Mouse (Mus musculus) C2C12 (cell line): ENCODE data around the gene Map3k11. TPM values are rescaled to one million over a fixed set of nuclear protein-coding genes. Genes with fewer than 3 reads are reported as not detected.

Experiments used
- H3K27me3 ChIP-seq: one replicate; pipeline ENCODE4 v1.6.1; 2011; ENCODE audit not compliant: control insufficient read depth, insufficient read depth, insufficient read length
- H3K36me3 ChIP-seq: one replicate; pipeline ENCODE4 v1.6.1; 2011; ENCODE audit not compliant: control insufficient read depth, insufficient read depth
- H3K4me3 ChIP-seq: one replicate; pipeline ENCODE4 v1.5.1; 2011; ENCODE audit warnings: mild to moderate bottlenecking, control low read depth; ENCODE audit not compliant: poor library complexity, insufficient read depth, severe bottlenecking
- H3K79me2 ChIP-seq: one replicate; pipeline ENCODE4 v1.6.1; 2011; ENCODE audit not compliant: control insufficient read depth, insufficient read depth
- H3K79me3 ChIP-seq: one replicate; pipeline ENCODE4 v1.6.1; 2011; ENCODE audit warnings: low read depth, control low read depth
- H3ac ChIP-seq: one replicate; pipeline ENCODE3; 2011; ENCODE audit warnings: low read depth; ENCODE audit not compliant: control insufficient read depth, insufficient read length
- CEBPB ChIP-seq: IDR thresholded peaks from one replicate; pipeline ENCODE4 v1.6.1; 2011; ENCODE audit warnings: low read depth, mild to moderate bottlenecking, control low read depth, moderate library complexity
- CTCF ChIP-seq: IDR thresholded peaks from one replicate; pipeline ENCODE4 v1.5.1; 2011; ENCODE audit not compliant: control insufficient read depth, insufficient read depth, insufficient read length
- FOSL1 ChIP-seq: IDR thresholded peaks from one replicate; pipeline ENCODE4 v1.8.0; 2011; ENCODE audit warnings: mild to moderate bottlenecking, low read length; ENCODE audit not compliant: poor library complexity, insufficient read depth, severe bottlenecking
- MAX ChIP-seq: IDR thresholded peaks from one replicate; pipeline ENCODE4 v1.6.1; 2011; ENCODE audit warnings: mild to moderate bottlenecking, control low read depth
- MYOD1 ChIP-seq: IDR thresholded peaks from one replicate; pipeline ENCODE4 v1.6.1; 2011; ENCODE audit warnings: low read depth; ENCODE audit not compliant: control insufficient read depth, insufficient read length
- MYOG ChIP-seq: IDR thresholded peaks from one replicate; pipeline ENCODE4 v1.6.1; 2011; ENCODE audit not compliant: control insufficient read depth, insufficient read length; ENCODE audit errors: extremely low read depth
- USF1 ChIP-seq: IDR thresholded peaks from one replicate; pipeline ENCODE4 v1.6.1; 2011; ENCODE audit warnings: low read depth, mild to moderate bottlenecking, control low read depth, moderate library complexity
- polyA plus RNA-seq: library from polyadenylated mRNA; unstranded; fragments of >200 nt; fragmentation: generic; extraction: Trizol; gene quantifications from one replicate; pipeline ENCODE4 v1.2.1, GENCODE M21; 2012; ENCODE audit warnings: missing spikeins

Gene Map3k11
- polyA plus RNA-seq, 1 experiment = 24.2 TPM

DNA sequence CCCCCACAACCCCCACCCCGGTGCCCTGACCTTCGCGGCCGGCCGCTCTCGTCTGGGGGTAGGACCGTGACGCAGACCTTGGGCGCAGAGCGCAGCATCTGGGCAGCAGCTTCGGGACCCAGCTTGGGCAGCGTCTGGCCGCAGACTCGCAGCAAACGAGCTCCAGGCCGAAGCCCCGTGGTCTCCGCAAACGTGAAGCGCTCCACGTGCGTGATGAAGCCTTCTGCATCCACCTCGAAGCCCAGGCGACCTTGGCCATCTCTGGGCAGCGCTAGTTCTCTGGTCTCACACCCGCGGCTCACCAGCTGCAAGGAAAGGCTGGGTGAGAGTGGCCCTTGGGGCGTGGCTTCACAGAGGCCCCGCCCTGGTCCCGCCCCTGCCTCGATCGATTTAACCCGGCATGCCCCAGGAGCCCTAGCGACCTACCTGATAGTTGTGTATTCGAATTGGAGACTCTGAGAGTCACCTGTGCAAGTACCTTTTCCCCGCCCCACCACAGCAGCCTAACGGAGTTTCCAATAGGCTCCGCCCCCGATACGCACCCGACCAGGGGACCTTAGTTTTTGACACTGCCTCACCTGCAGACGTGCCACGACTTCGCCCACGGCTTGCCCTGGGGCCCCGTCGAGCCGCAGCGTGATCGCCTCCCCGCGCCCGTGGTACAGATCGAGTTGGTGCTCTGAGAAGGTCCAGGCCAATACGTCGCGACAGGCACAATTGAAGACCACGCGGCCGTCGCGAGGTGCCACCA, 34.4 kb upstream of the Map3k11 start:
- no peaks in the 10 kb centered on the region for H3K27me3 ChIP-seq
- H3K79me3 ChIP-seq = no peaks in the 10 kb centered on the region
- no peak for TF ChIP-seq MYOG
- no peak for TF ChIP-seq FOSL1
- H3K36me3 ChIP-seq = peaks cover 28% of the 10 kb centered on the region
- H3ac ChIP-seq = no peak overlapping the region
- H3K4me3 ChIP-seq = no peak overlapping the region
- no peaks in the 10 kb centered on the region for H3K79me2 ChIP-seq

DNA sequence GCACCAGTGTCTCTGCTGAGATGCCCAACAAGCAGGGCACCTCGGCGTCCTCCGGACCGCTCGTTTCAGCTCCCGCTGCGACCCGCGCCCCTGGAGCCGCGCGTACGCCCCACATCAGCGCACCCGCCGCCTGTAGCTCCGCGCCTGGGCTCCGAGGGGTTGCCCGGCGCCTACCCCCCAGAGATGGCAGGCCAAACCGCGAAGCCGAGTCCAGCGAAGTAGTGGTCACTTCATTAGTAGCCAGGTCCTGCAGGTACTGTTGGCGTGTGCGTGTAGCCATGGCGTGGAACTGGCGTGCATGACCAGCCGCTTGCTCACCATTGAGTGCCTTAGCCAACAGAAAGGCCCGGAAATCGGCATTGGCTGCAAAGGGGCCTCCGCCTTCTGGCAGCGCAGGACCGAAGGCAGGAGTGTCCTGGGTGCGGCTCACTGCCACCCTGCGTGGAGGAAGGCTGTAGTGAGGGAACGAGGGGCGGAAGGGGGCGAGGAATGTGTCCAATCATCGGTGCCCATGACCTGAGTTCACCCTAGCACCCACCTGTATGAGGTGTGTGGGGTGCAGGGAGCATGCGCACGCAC, 33.7 kb upstream of the Map3k11 start:
- Histone ChIP-seq H3K79me2 (no peaks in the 10 kb centered on the region), H3K27me3 (no peaks in the 10 kb centered on the region), H3K4me3 (no peak overlapping the region), H3ac (no peak overlapping the region), H3K79me3 (no peaks in the 10 kb centered on the region), H3K36me3 (peaks cover 28% of the 10 kb centered on the region)
- TF ChIP-seq MAX (no peak), MYOD1 (no peak), CTCF (no peak), MYOG (no peak), CEBPB (no peak), FOSL1 (no peak), USF1 (no peak)

DNA sequence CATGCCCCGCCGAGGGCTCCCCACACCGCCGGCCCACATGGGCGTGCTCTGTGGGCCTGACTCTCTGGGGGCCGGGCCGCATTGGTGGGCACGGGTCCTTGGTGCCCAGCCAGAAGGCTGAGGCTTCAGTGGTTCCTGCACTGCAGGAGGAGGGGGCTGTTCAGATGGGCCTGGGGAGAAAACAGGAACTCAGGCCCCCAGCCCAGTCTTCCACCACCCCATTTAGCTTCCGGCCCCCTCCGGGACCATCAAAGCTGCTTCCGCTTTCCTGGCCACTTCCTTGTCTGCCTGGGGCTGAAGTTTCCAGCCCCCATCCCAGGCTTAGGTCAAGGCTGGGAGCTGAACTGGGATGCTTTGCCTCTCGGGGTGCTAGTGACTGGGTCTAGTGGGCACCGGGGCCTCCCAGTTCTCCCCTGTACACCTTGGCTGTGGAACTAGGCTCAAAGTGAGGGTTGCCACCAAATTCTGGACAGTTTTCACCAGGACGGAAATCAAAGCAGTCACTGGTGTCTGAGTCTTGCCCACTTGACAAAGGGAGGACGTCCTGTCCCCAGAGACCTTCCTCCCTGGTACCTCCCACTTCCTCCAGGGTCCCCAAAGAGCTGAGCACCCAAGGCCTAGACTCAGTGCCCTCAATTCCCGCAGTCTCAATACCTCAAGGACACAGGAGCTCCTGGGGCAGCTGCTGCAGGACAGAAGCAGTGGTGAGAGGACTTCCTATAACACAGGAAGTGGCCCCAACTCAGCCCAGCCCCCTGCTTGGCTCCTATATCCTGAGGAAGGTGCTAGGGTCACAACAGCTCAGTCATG, 27.4 kb upstream of the Map3k11 start:
- H3ac ChIP-seq = no peak overlapping the region
- peaks cover 3% of the 10 kb centered on the region for H3K79me3 ChIP-seq
- peaks cover 16% of the 10 kb centered on the region for H3K79me2 ChIP-seq
- H3K36me3 ChIP-seq = peaks cover 21% of the 10 kb centered on the region
- no peak overlapping the region for H3K4me3 ChIP-seq
- TF ChIP-seq CTCF = no peak
- no peak for TF ChIP-seq FOSL1
- no peak for TF ChIP-seq MYOD1
- no peak for TF ChIP-seq MYOG
- no peak for TF ChIP-seq MAX
- no peak for TF ChIP-seq CEBPB
- no peak for TF ChIP-seq USF1
- no peaks in the 10 kb centered on the region for H3K27me3 ChIP-seq

DNA sequence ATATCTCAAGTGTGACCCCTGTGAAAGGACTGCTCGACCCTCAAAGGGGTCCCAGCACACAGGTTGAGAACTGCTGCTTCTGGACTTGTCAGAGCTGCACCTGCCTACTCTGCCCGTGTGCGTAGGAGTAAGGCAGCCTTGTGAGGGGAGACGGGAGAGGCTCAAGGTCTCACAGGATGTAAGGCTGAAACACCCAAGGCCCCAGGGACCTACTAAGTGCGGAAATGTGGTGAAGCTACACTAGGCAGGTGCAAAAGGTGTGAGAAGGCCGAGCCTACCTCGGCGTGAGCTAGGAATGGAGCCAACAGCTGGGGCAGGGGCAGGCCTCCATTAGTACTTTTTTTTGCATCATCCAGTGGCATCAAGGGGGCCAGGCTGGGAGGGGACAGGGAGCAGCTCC, 26.2 kb upstream of the Map3k11 start:
- Histone ChIP-seq H3K79me3 (peaks cover 3% of the 10 kb centered on the region), H3K36me3 (peaks cover 31% of the 10 kb centered on the region), H3K79me2 (peaks cover 16% of the 10 kb centered on the region), H3K27me3 (no peaks in the 10 kb centered on the region), H3ac (peak overlapping the region; percentile 23), H3K4me3 (peak overlapping the region; percentile 43)
- TF ChIP-seq CEBPB (no peak), MYOD1 (no peak), MYOG (no peak), FOSL1 (no peak), USF1 (no peak), CTCF (no peak), MAX (no peak)

DNA sequence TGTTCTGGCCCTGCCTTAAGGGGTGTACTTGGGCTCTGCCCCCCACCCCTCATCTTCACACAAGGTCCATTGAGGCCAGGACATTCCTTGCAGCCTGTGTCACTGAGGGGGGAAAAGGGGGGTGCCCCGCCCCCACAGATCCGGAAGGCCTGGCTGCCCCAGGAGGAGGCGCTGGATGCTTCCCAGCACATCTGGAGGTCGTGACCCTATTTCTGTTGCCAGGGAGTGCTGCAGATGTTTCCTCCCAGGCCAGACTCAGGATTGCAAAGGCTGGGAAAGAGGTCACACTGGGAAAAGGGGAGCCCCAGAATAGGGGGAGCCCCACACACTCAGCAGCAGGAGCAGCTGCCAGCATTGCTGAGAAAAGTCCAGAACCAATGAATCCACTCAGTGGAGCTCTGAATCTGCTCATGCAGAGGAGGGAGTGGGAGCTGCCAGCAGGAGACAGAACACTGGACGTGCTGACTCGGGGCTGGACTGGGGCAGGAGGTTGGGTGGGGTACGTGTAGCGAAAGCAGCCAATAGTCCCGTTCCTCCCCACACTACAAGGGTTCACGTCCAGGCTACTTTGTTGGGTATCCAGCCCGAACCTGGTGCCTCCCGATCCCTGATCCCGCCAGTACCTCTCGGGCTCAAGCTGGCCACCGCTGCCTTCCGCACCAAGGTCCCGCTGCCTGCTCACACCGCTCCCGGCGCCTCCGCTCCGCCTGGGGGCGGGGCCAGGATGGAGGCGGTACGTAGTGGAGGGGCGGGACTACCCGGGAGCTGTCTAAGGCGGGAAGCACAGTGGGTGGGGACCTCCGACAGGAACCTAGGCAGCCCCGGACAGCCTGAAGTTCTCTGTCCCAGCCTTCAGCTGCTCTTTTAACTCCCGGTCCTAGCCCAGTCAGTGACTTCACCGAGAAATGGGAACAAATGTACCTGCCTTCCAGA, 25.3 kb upstream of the Map3k11 start, which contains the start of gene Sipa1:
Gene Sipa1 (minus strand): TSS at position 727 of the 933 bp plus-strand sequence.
- Histone ChIP-seq H3K79me3 (peaks cover 3% of the 10 kb centered on the region), H3K4me3 (peak within 1 kb of the TSS; percentile 43), H3K36me3 (peaks cover 32% of the 10 kb centered on the region), H3ac (peak within 1 kb of the TSS; percentile 86), H3K27me3 (no peaks in the 10 kb centered on the region), H3K79me2 (peaks cover 16% of the 10 kb centered on the region)
- TF ChIP-seq MYOG = no peak
- no peak for TF ChIP-seq FOSL1
- no peak for TF ChIP-seq CEBPB
- TF ChIP-seq USF1 = no peak
- no peak for TF ChIP-seq MYOD1
- TF ChIP-seq MAX = no peak
- no peak for TF ChIP-seq CTCF
